ENCODE assay signal across 18 mouse cellular contexts in genomic region chr2:77890836-77891438, GRCm38 (mm10).
"Had no signal": no experiment of that assay in that cellular context is flagged by ENCODE, and none has a peak within 500 bp of the region (broad histone marks: within the 10 kb centered on the region; RNA-seq: fewer than 3 reads in every experiment).

No protein-coding gene starts in this region.

- H3K9me3 ChIP-seq: midbrain, embryonic 10.5 days; midbrain, embryonic 12.5 days; neural tube, embryonic 12.5 days had no signal

- H3K4me2 ChIP-seq: lung, embryonic 14.5 days; midbrain, embryonic 12.5 days; neural tube, embryonic 12.5 days had no signal

- H3K27ac ChIP-seq: midbrain, embryonic 10.5 days; midbrain, embryonic 12.5 days; neural tube, embryonic 12.5 days had no signal

- ATAC-seq: midbrain, embryonic 16.5 days had no signal

- DNase-seq: lung, adult 18-20 months; lung, embryonic 14.5 days; lung, postnatal 10 days; lung, postnatal 4 days; midbrain, embryonic 14.5 days; retina, postnatal 1 day; right cerebral cortex, adult 18-20 months; right cerebral cortex, postnatal 25 days; right cerebral cortex, postnatal 4 days; spleen, adult 18-20 months; thymus, adult 18-20 months; thymus, postnatal 14 days; thymus, postnatal 36 days had no signal

- H3K4me1 ChIP-seq: midbrain, embryonic 10.5 days; midbrain, embryonic 12.5 days; neural tube, embryonic 12.5 days had no signal

- H3K27me3 ChIP-seq: midbrain, embryonic 12.5 days; neural tube, embryonic 12.5 days had no signal

- H3K9ac ChIP-seq: lung, embryonic 14.5 days; midbrain, embryonic 12.5 days; neural tube, embryonic 12.5 days had no signal

- H3K4me3 ChIP-seq: midbrain, embryonic 10.5 days; midbrain, embryonic 12.5 days; myocyte; neural tube, embryonic 12.5 days had no signal
